Mouse (Mus musculus) left cerebral cortex, adult 8-10 months (tissue): Measurements from ENCODE around the gene Ankrd2. TPM values are rescaled to one million over a fixed set of nuclear protein-coding genes. Genes with fewer than 3 reads are reported as not detected.
A peak's percentile ranks its signal among the peaks of the same experiment; 100 is the strongest.

ENCODE experiments used
- DNase-seq, 2 experiments: peaks; one replicate each; pipeline ENCODE4 v3.0.0; 2022; ENCODE audit warnings: low spot score in 2 of 2
- total RNA-seq, 4 experiments: library from RNA; stranded (reverse); gene quantifications; 2 replicates each; pipeline ENCODE4 v1.2.4; 2022

Ankrd2 gene
- under 1 TPM in 2 of 4 experiments, not detected in 2; 0.62 to 0.81 TPM for total RNA-seq

GRCm38 (mm10) chr19:42035456-42036248 is at the start of gene Ankrd2:
Gene Ankrd2 (plus strand): TSS chr19:42036000.
- DNase-seq = peak; percentile 62 to 73

- no peak for DNase-seq
These were observed 48.6 kb upstream of the Ankrd2 start for GRCm38 (mm10) chr19:41987206-41987605.

- DNase-seq = no peak
These were observed 46.0 kb upstream of the Ankrd2 start for GRCm38 (mm10) chr19:41989810-41990209.

- no peak for DNase-seq
These were observed 43.8 kb upstream of the Ankrd2 start for GRCm38 (mm10) chr19:41991926-41992477.

GRCm38 (mm10) chr19:41992971-41993370 is 42.8 kb upstream of the Ankrd2 start:
- no peak for DNase-seq

GRCm38 (mm10) chr19:41993484-41993883 is 42.3 kb upstream of the Ankrd2 start:
- peak; percentile 57 to 79 for DNase-seq

- no peak for DNase-seq
These were observed 41.8 kb upstream of the Ankrd2 start for GRCm38 (mm10) chr19:41994023-41994422.

- no peak for DNase-seq
These were observed 40.3 kb upstream of the Ankrd2 start for GRCm38 (mm10) chr19:41995483-41995882.

GRCm38 (mm10) chr19:41997090-41997489 is 38.7 kb upstream of the Ankrd2 start:
- DNase-seq = no peak

GRCm38 (mm10) chr19:41998770-41999548 is 36.8 kb upstream of the Ankrd2 start:
- no peak for DNase-seq

GRCm38 (mm10) chr19:41999688-42000283 is 36.0 kb upstream of the Ankrd2 start:
- DNase-seq = no peak

GRCm38 (mm10) chr19:42000446-42000958 is 35.3 kb upstream of the Ankrd2 start:
- DNase-seq = no peak

GRCm38 (mm10) chr19:42001253-42001980 is 34.4 kb upstream of the Ankrd2 start:
- no peak for DNase-seq

GRCm38 (mm10) chr19:42004258-42004657 is 31.5 kb upstream of the Ankrd2 start:
- no peak for DNase-seq

- DNase-seq = no peak
These were observed 30.2 kb upstream of the Ankrd2 start for GRCm38 (mm10) chr19:42005616-42006015.

GRCm38 (mm10) chr19:42006568-42006967 is 29.2 kb upstream of the Ankrd2 start:
- no peak for DNase-seq

- DNase-seq = no peak
These were observed 27.2 kb upstream of the Ankrd2 start for GRCm38 (mm10) chr19:42008586-42008985.

GRCm38 (mm10) chr19:42009067-42009466 is 26.7 kb upstream of the Ankrd2 start:
- no peak for DNase-seq

GRCm38 (mm10) chr19:42010436-42010835 is 25.4 kb upstream of the Ankrd2 start:
- DNase-seq = no peak

GRCm38 (mm10) chr19:42011123-42011522 is 24.7 kb upstream of the Ankrd2 start:
- no peak for DNase-seq
